Mouse (Mus musculus) megakaryocyte, embryonic 14.5 days (primary cell): ENCODE data around the gene Nfatc4.

ENCODE experiments used
- FLI1 ChIP-seq: IDR thresholded peaks from 2 replicates; pipeline ENCODE4 v1.6.1; 2012; ENCODE audit warnings: low read length, inconsistent platforms, mixed read lengths
- GATA1 ChIP-seq: IDR thresholded peaks from 3 replicates; pipeline ENCODE4 v1.6.1; 2012; ENCODE audit warnings: mixed read lengths, low read length, inconsistent platforms, borderline replicate concordance

DNA sequence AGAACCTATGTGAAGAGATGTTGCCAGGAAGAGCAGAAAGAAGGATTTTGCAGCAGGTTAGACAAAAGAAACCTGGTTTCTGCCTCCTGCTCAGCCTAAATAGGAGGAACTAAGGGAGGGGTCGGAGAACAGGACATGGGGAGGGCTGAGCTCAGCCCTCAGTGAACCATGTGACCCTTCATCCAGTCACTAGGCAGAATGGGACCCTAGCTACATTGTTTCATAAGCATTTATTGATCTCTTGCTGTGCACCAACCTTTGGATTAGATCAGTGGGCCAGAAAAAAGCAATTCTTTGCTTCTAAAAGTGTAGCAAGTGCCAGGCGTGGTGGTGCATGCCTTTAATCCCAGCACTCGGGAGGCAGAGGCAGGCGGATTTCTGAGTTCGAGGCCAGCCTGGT, 15.4 kb downstream of the Nfatc4 start:
- TF ChIP-seq GATA1 (no peak), FLI1 (no peak)
